Mouse (Mus musculus) heart, postnatal 0 days (tissue): ENCODE data around the gene Txn2.

Experiments
- CTCF ChIP-seq: IDR thresholded peaks from 2 replicates; pipeline ENCODE4 v1.5.1; 2016; ENCODE audit warnings: antibody characterized with exemption, control low read depth, low read depth
- EP300 ChIP-seq: IDR thresholded peaks from 2 replicates; pipeline ENCODE4 v1.6.1; 2016; ENCODE audit warnings: antibody characterized with exemption, low read depth

GRCm38 (mm10) chr15:77872996-77873395 lies 55.8 kb downstream of the Txn2 start:
- TF ChIP-seq CTCF (no peak), EP300 (no peak)
